Mouse (Mus musculus): Measurements from ENCODE around the gene Gm10563.

GRCm38 (mm10) chr4:155589356-155589755 lies 55.9 kb downstream of the Gm10563 start:
- TF ChIP-seq CTCF (IDR thresholded peaks at IDR 0.05; ENCODE audit: low read depth) (no peak), EP300 (IDR thresholded peaks at IDR 0.05; ENCODE audit: low read depth) (no peak)

All from liver, embryonic 14.5 days (tissue).